Mouse (Mus musculus) embryonic facial prominence, embryonic 15.5 days (tissue): Measurements from ENCODE around the gene Crim1. TPM values are rescaled to one million over a fixed set of nuclear protein-coding genes. Genes with fewer than 3 reads are reported as not detected.

Experiments
- ATAC-seq: fragments of 200-750 bp; cut with Nextera tagmentation; 2 replicates; pipeline ENCODE4 v1.8.0; 2017; ENCODE audit warnings: low read depth, moderate TSS enrichment; ENCODE audit not compliant: insufficient number of reproducible peaks, low FRiP score, low TSS enrichment
- H3K27ac ChIP-seq: fragments of 300-500 bp; sonication (generic); replicated peaks from 2 replicates; pipeline ENCODE4 v1.5.1; 2015; ENCODE audit warnings: mild to moderate bottlenecking, inconsistent platforms
- H3K27me3 ChIP-seq: fragments of 300-500 bp; sonication (generic); 2 replicates; pipeline ENCODE4 v1.6.1; 2015; ENCODE audit warnings: inconsistent platforms
- H3K36me3 ChIP-seq: fragments of 300-500 bp; sonication (generic); 2 replicates; pipeline ENCODE4 v1.6.1; 2015; ENCODE audit warnings: mild to moderate bottlenecking, inconsistent platforms
- H3K4me1 ChIP-seq: fragments of 300-500 bp; sonication (generic); 2 replicates; pipeline ENCODE4 v1.6.1; 2015; ENCODE audit warnings: inconsistent platforms
- H3K4me2 ChIP-seq: fragments of 300-500 bp; sonication (generic); replicated peaks from 2 replicates; pipeline ENCODE4 v1.6.1; 2015; ENCODE audit warnings: mild to moderate bottlenecking, inconsistent platforms
- H3K4me3 ChIP-seq: fragments of 300-500 bp; sonication (generic); replicated peaks from 2 replicates; pipeline ENCODE4 v1.5.1; 2015; ENCODE audit warnings: mild to moderate bottlenecking, inconsistent platforms
- H3K9ac ChIP-seq: fragments of 300-500 bp; sonication (generic); 2 replicates; pipeline ENCODE4 v1.6.1; 2015; ENCODE audit warnings: inconsistent platforms
- H3K9me3 ChIP-seq: fragments of 300-500 bp; sonication (generic); replicated peaks from 2 replicates; pipeline ENCODE4 v1.6.1; 2016; ENCODE audit warnings: inconsistent platforms
- WGBS: fragments of 180-500 bp; shearing (Covaris S2); methylation state at CpG from one replicate; pipeline ENCODE4 v1.1.7; 2015; 5-methylcytosine and 5-hydroxymethylcytosine counted together
- polyA plus RNA-seq: library from polyadenylated mRNA; unstranded; fragments of >200 nt; fragmentation: Nextera tagmentation; extraction: Ambion mirVana; gene quantifications from 2 replicates; pipeline ENCODE4 v1.2.1, GENCODE M21; 2015

Crim1 gene
- polyA plus RNA-seq, 1 experiment from 2014 or later = 7.2 TPM

- Histone ChIP-seq H3K4me1 (no peaks in the 10 kb centered on the region), H3K4me3 (no peak overlapping the region), H3K36me3 (peaks cover 18% of the 10 kb centered on the region), H3K9me3 (no peaks in the 10 kb centered on the region), H3K27me3 (no peaks in the 10 kb centered on the region), H3K4me2 (no peak overlapping the region), H3K27ac (no peak overlapping the region), H3K9ac (no peak overlapping the region)
- 86% methylated on average over 9 of the region's 9 CpGs for WGBS
- ATAC-seq = no peak
These were observed 203.8 kb downstream of the Crim1 start for GRCm38 (mm10) chr17:78403804-78404203.

- H3K36me3 ChIP-seq = peaks cover 18% of the 10 kb centered on the region
- H3K9me3 ChIP-seq = no peaks in the 10 kb centered on the region
- no peak overlapping the region for H3K9ac ChIP-seq
- H3K4me2 ChIP-seq = no peak overlapping the region
- H3K4me3 ChIP-seq = no peak overlapping the region
- H3K27me3 ChIP-seq = no peaks in the 10 kb centered on the region
- no peak overlapping the region for H3K27ac ChIP-seq
- H3K4me1 ChIP-seq = no peaks in the 10 kb centered on the region
- no peak for ATAC-seq
- 91% methylated on average over 3 of the region's 3 CpGs for WGBS
These were observed 205.3 kb downstream of the Crim1 start for GRCm38 (mm10) chr17:78405336-78405735.

GRCm38 (mm10) chr17:78406854-78407253 lies 206.8 kb downstream of the Crim1 start:
- Histone ChIP-seq H3K4me3 (no peak overlapping the region), H3K9ac (no peak overlapping the region), H3K27me3 (no peaks in the 10 kb centered on the region), H3K9me3 (no peaks in the 10 kb centered on the region), H3K4me1 (no peaks in the 10 kb centered on the region), H3K27ac (no peak overlapping the region; the same call in 1 of the 2 replicates), H3K36me3 (peaks cover 19% of the 10 kb centered on the region), H3K4me2 (no peak overlapping the region)
- 77% methylated on average over 10 of the region's 10 CpGs for WGBS
- no peak for ATAC-seq

- no peak overlapping the region for H3K9ac ChIP-seq
- no peaks in the 10 kb centered on the region for H3K27me3 ChIP-seq
- H3K36me3 ChIP-seq = peaks cover 20% of the 10 kb centered on the region
- H3K9me3 ChIP-seq = no peaks in the 10 kb centered on the region
- H3K4me1 ChIP-seq = no peaks in the 10 kb centered on the region
- no peak overlapping the region for H3K27ac ChIP-seq
- ATAC-seq = no peak
- 66% methylated on average over 4 of the region's 4 CpGs for WGBS
- H3K4me3 ChIP-seq = no peak overlapping the region
- H3K4me2 ChIP-seq = no peak overlapping the region
These were observed 207.5 kb downstream of the Crim1 start for GRCm38 (mm10) chr17:78407581-78407980.

- no peak overlapping the region for H3K27ac ChIP-seq
- no peaks in the 10 kb centered on the region for H3K9me3 ChIP-seq
- peaks cover 19% of the 10 kb centered on the region for H3K36me3 ChIP-seq
- no peaks in the 10 kb centered on the region for H3K4me1 ChIP-seq
- 80% methylated on average over 10 of the region's 10 CpGs for WGBS
- H3K27me3 ChIP-seq = no peaks in the 10 kb centered on the region
- H3K9ac ChIP-seq = no peak overlapping the region
- no peak overlapping the region for H3K4me2 ChIP-seq
- no peak overlapping the region for H3K4me3 ChIP-seq
- ATAC-seq = no peak
These were observed 208.3 kb downstream of the Crim1 start for GRCm38 (mm10) chr17:78408386-78408785.

GRCm38 (mm10) chr17:78409900-78410299 lies 209.9 kb downstream of the Crim1 start:
- H3K9ac ChIP-seq = no peak overlapping the region
- 0 out of 2 replicates have a peak, but pooled peaks cover 3% of the 10 kb centered on the region for H3K4me1 ChIP-seq
- no peak overlapping the region for H3K27ac ChIP-seq
- H3K4me3 ChIP-seq = no peak overlapping the region
- no peaks in the 10 kb centered on the region for H3K27me3 ChIP-seq
- 54% methylated on average over 2 of the region's 2 CpGs for WGBS
- no peaks in the 10 kb centered on the region for H3K9me3 ChIP-seq
- ATAC-seq = peak; percentile 47; the same call in 1 of the 2 replicates
- 0 out of 2 replicates have a peak, but pooled peaks cover 12% of the 10 kb centered on the region for H3K36me3 ChIP-seq
- H3K4me2 ChIP-seq = no peak overlapping the region

- ATAC-seq = no peak
- no peak overlapping the region for H3K9ac ChIP-seq
These were observed 215.2 kb downstream of the Crim1 start for GRCm38 (mm10) chr17:78415255-78415654.

GRCm38 (mm10) chr17:78417381-78418281 lies 217.6 kb downstream of the Crim1 start, which contains the start of gene Fez2:
Gene Fez2, minus strand, starts transcription at chr17:78418152.
- Histone ChIP-seq H3K4me1 (peaks cover 13% of the 10 kb centered on the region), H3K9me3 (no peaks in the 10 kb centered on the region), H3K27me3 (no peaks in the 10 kb centered on the region), H3K27ac (peak within 1 kb of the TSS; percentile 97), H3K36me3 (no peaks in the 10 kb centered on the region; the same call in 1 of the 2 replicates), H3K4me2 (peak within 1 kb of the TSS; percentile 68), H3K4me3 (peak within 1 kb of the TSS; percentile 92), H3K9ac (peak within 1 kb of the TSS; percentile 84)
- under 1% methylated on average over 61 of the region's 67 CpGs for WGBS
- peak; percentile 94 for ATAC-seq

More at GRCm38 (mm10) chr17:78415255-78415654, 215.2 kb downstream of the Crim1 start:
- WGBS = 86% methylated on average over 2 of the region's 2 CpGs
- peaks cover 13% of the 10 kb centered on the region for H3K4me1 ChIP-seq
- H3K36me3 ChIP-seq = peaks cover 6% of the 10 kb centered on the region; the same call in 1 of the 2 replicates
- no peaks in the 10 kb centered on the region for H3K27me3 ChIP-seq
- no peak overlapping the region for H3K27ac ChIP-seq
- no peaks in the 10 kb centered on the region for H3K9me3 ChIP-seq
- no peak overlapping the region for H3K4me3 ChIP-seq
- H3K4me2 ChIP-seq = no peak overlapping the region

GRCm38 (mm10) chr17:78419216-78419615 lies 219.2 kb downstream of the Crim1 start:
- Histone ChIP-seq H3K27me3 (no peaks in the 10 kb centered on the region), H3K4me3 (no peak overlapping the region), H3K36me3 (no peaks in the 10 kb centered on the region; the same call in 1 of the 2 replicates), H3K9ac (no peak overlapping the region), H3K4me1 (peaks cover 13% of the 10 kb centered on the region), H3K9me3 (no peaks in the 10 kb centered on the region), H3K4me2 (no peak overlapping the region), H3K27ac (no peak overlapping the region)
- 77% methylated on average over 4 of the region's 4 CpGs for WGBS
- no peak for ATAC-seq

GRCm38 (mm10) chr17:78425026-78425425 lies 225.0 kb downstream of the Crim1 start:
- 76% methylated on average over 8 of the region's 8 CpGs for whole genome bisulfite sequencing
- no peaks in the 10 kb centered on the region for H3K4me1 ChIP-seq
- no peaks in the 10 kb centered on the region for H3K36me3 ChIP-seq
- H3K9me3 ChIP-seq = no peaks in the 10 kb centered on the region
- H3K27ac ChIP-seq = no peak overlapping the region
- H3K27me3 ChIP-seq = no peaks in the 10 kb centered on the region
- no peak overlapping the region for H3K4me3 ChIP-seq
- H3K9ac ChIP-seq = no peak overlapping the region
- ATAC-seq = no peak
- no peak overlapping the region for H3K4me2 ChIP-seq
